Mouse (Mus musculus) heart, adult 2 months (tissue): ENCODE measurements around the gene Rps6ka1.

Source experiments
- CTCF ChIP-seq: fragments of 200-600 bp; IDR thresholded peaks from 2 replicates; pipeline ENCODE4 v1.8.1; 2022; ENCODE audit warnings: antibody characterized with exemption, mild to moderate bottlenecking, moderate library complexity
- EP300 ChIP-seq: fragments of 200-500 bp; IDR thresholded peaks from 2 replicates; pipeline ENCODE4 v1.6.1; 2011; ENCODE audit warnings: low read depth, low read length, control low read depth; ENCODE audit not compliant: insufficient read depth
- POLR2A ChIP-seq: fragments of 200-500 bp; IDR thresholded peaks from 2 replicates; pipeline ENCODE4 v1.6.1; 2011; ENCODE audit warnings: mild to moderate bottlenecking, low read depth, low read length, control low read depth; ENCODE audit not compliant: insufficient read depth

GRCm38 (mm10) chr4:133814804-133815515 lies 72.6 kb downstream of the Rps6ka1 start:
- TF ChIP-seq CTCF (no peak), EP300 (no peak), POLR2A (no peak)
